ENCODE assay signal across 40 mouse cellular contexts in genomic region chr2:173484486-173484885, GRCm38 (mm10). TPM values are rescaled to one million over a fixed set of nuclear protein-coding genes. Genes with fewer than 3 reads are reported as not detected.
"Had no signal": no experiment of that assay in that cellular context is flagged by ENCODE, and none has a peak within 500 bp of the region (broad histone marks: within the 10 kb centered on the region; RNA-seq: fewer than 3 reads in every experiment).

No protein-coding gene starts in this region.

- H3K9me3 ChIP-seq: heart, embryonic 10.5 days; heart, embryonic 12.5 days; hindbrain, embryonic 13.5 days; hindbrain, embryonic 15.5 days; intestine, embryonic 15.5 days; kidney, embryonic 15.5 days; limb, embryonic 12.5 days; liver, embryonic 12.5 days had no signal

- H3K36me3 ChIP-seq: heart, embryonic 10.5 days; heart, embryonic 12.5 days; hindbrain, embryonic 13.5 days; hindbrain, embryonic 15.5 days; intestine, embryonic 15.5 days; kidney, embryonic 15.5 days; limb, embryonic 12.5 days; liver, embryonic 12.5 days had no signal

- H3K27ac ChIP-seq: heart, embryonic 10.5 days; hindbrain, embryonic 13.5 days; hindbrain, embryonic 15.5 days; hindbrain, postnatal 0 days; intestine, embryonic 15.5 days; kidney, embryonic 15.5 days; kidney, postnatal 0 days; limb, embryonic 12.5 days; liver, embryonic 12.5 days had no signal

- ATAC-seq: hindbrain, postnatal 0 days; intestine, embryonic 15.5 days; liver, embryonic 12.5 days had no signal

- H3K4me2 ChIP-seq: heart, embryonic 12.5 days; hindbrain, embryonic 13.5 days; hindbrain, embryonic 15.5 days; intestine, embryonic 15.5 days; kidney, embryonic 15.5 days; limb, embryonic 12.5 days; liver, embryonic 12.5 days had no signal

- H3K4me3 ChIP-seq: heart, embryonic 10.5 days; heart, embryonic 12.5 days; hindbrain, embryonic 13.5 days; hindbrain, embryonic 15.5 days; intestine, embryonic 15.5 days; kidney, embryonic 15.5 days; limb, embryonic 12.5 days; liver, embryonic 12.5 days had no signal

- H3K27me3 ChIP-seq: heart, embryonic 12.5 days; hindbrain, embryonic 13.5 days; hindbrain, embryonic 15.5 days; intestine, embryonic 15.5 days; kidney, embryonic 15.5 days; limb, embryonic 12.5 days; liver, embryonic 12.5 days had no signal

- DNase-seq: gastrocnemius, postnatal 14 days; gastrocnemius, postnatal 36 days; heart, adult 18-20 months; heart, postnatal 14 days; heart, postnatal 36 days; kidney, adult 11 months; kidney, adult 2 months; kidney, adult 9 months; kidney, postnatal 14 days; kidney, postnatal 36 days; layer of hippocampus, adult 9-11 months; layer of hippocampus, postnatal 36 days; left cerebral cortex, postnatal 4 days; liver had no signal

- H3K9ac ChIP-seq: heart, embryonic 12.5 days; hindbrain, embryonic 13.5 days; hindbrain, embryonic 15.5 days; intestine, embryonic 15.5 days; kidney, embryonic 15.5 days; limb, embryonic 12.5 days; liver, embryonic 12.5 days had no signal

- H3K4me1 ChIP-seq: heart, embryonic 10.5 days; heart, embryonic 12.5 days; hindbrain, embryonic 13.5 days; hindbrain, embryonic 15.5 days; intestine, embryonic 15.5 days; kidney, embryonic 15.5 days; limb, embryonic 12.5 days; liver, embryonic 12.5 days had no signal

RNA-seq across cellular contexts. Expression of gene 1700021F07Rik, which starts 37.9 kb away (rescaled TPM):
- total RNA-seq: gastrocnemius, adult 18-20 months; gastrocnemius, adult 8-10 months; gastrocnemius, postnatal 14 days; gastrocnemius, postnatal 36 days; heart, adult 18-20 months; heart, adult 8-10 months; heart, postnatal 14 days; heart, postnatal 36 days; hematopoietic stem cell, adult 5-6 weeks; hindbrain, postnatal 0 days; layer of hippocampus, adult 18-20 months; layer of hippocampus, adult 8-10 months; layer of hippocampus, postnatal 14 days; layer of hippocampus, postnatal 36 days; left cerebral cortex, adult 18-20 months; left cerebral cortex, adult 8-10 months; left cerebral cortex, postnatal 10 days; left cerebral cortex, postnatal 25 days; left cerebral cortex, postnatal 4 days had no signal
- polyA plus RNA-seq: heart, embryonic 10.5 days; heart, embryonic 12.5 days; heart, embryonic 14.5 days; heart, embryonic 16.5 days; hindbrain, embryonic 11.5 days; hindbrain, embryonic 13.5 days; hindbrain, embryonic 15.5 days; hindbrain, postnatal 0 days; intestine, embryonic 15.5 days; kidney, adult 2 months; kidney, embryonic 15.5 days; kidney, postnatal 0 days; large intestine, adult 2 months; limb, embryonic 12.5 days; limb, embryonic 14.5 days; liver, embryonic 12.5 days had no signal
